Mouse (Mus musculus) heart, postnatal 36 days (tissue): Measurements from ENCODE around the gene Arhgef17. TPM values are rescaled to one million over a fixed set of nuclear protein-coding genes. Genes with fewer than 3 reads are reported as not detected.
"Not testable (repeated sequence)": the region's sequence is repeated elsewhere in the genome, so short reads cannot be mapped to it uniquely, and the experiment has no call there.

Experiments
- DNase-seq, 2 experiments: peaks; one replicate each; pipeline ENCODE4 v3.0.0; 2021 to 2022
- intact Hi-C: fragments of 180-260 bp; cut with DNase I; formaldehyde crosslinking; loops from one replicate; pipeline ENCODE4 v1.15.1; 2025
- total RNA-seq, 2 experiments: library from RNA; stranded (reverse); gene quantifications; 2 replicates each; pipeline ENCODE4 v1.2.3; 2021

Gene Arhgef17
- total RNA-seq, 2 experiments from 2014 or later, result 24.3 to 29.9 TPM

DNA sequence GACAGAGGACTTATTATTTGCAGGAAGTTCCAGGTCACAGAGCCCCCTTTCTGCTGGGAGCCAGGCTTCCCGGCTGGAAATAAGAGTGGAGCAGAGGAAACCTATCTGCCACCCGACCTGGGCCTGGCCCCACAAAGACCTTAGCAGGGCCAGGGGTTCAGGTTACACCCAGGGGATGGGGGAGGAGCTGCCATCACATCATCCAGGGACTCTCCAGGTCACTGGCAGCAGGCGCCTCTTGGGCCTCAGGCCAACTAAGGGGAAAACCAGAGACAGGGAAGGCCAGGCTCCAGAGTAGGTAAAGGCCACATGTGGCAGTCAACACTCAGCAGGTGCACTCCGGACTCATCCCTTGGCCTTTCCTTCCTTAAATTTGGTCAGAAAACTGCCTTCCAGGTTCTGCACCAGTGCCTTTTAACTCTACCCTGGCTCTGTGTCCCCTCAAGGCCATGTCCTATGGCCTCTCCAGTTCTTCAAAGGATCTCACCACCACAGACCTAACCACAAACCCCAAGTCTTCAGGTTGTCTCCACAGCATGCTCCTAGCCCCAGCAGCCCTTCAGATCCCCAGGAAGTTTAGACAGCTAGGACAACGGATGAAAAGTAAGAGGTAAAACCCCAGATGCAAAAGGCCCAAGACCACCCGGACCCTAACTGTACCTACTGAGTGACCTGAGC lies 77.6 kb downstream of the Arhgef17 start:
- no peak for DNase-seq
- intact Hi-C loops, result no loop called here

DNA sequence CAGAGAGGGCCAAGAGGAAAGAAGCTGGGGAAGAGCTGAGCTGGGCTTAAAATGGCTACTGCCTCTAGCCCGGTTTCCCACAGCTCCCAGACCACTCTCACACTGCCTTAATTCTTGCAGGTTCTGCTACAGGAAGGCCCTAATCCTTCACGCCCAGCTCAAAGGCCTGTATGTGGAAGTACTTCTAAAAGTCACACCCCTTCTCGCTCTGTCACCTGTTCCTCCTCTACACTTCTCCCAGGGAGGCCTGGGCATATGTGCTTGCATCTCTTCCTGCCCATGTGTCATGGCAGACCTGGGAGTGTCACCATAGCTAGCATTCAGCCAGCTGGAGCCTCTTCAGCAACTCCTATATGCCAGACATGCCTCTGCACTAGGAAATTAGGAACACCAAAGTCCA lies 78.5 kb downstream of the Arhgef17 start:
- intact Hi-C loops, result no loop called here
- DNase-seq, result no peak

DNA sequence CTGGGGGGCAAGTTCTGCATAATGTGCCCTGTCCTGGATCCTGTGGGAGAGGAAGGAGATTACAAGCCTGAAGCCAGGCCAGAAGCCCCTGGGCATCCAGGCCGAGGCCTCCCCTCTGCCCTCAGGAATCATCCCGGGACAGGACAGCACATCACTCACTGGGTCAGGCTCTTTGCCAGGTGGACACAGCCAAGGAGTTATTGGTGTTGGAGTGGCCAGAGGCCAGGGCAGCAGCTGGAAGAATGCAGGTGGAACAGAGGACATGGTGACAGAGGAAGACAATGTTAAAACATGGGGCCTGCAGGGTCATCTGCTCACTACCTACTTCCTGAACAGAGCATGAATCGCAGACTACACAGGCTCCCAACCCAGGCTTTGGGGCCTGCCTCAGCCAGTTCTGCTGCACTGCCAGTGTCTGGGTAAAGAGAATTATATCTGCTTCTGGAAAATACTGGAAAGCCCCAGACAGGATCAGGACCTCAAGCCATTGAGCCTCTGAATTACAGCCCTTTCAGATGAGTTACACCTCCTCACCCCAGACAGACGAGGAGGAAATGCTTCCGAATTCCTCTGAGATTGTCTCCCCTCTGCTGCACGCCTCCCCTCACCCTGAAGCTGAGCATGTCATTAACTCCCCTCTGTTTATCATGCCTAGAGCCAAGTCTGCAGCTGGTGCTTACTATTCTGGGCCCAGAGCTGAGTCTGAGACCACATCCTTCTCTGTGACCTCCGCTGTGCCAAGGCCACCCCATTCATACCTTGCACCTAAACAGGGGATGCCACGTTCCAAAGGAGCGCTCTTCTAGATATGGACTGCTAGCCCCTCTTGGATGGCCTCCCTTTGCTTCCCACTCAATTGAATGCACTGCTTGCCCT lies 80.2 kb downstream of the Arhgef17 start:
- no peak for DNase-seq
- intact Hi-C loops, result no loop called here

DNA sequence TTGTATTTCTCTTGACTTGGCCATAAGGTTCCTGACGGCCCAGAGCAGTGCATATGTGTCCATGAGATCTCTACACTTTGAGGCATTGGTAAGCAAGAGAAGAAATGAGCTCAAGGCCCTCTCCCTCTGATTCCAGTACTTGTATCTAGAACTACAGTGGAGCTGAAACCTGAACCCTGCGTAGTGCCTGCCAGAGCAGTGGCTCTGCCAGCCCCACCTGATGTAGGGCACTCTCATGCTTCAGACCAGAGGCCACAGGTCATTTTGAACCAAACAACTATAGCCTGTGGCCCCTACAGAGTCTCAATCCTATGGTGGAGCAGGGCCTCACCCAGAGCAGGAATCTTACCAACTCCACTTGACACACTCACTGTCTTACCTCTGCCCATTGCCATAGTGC lies 82.4 kb downstream of the Arhgef17 start:
- intact Hi-C loops, result no loop called here
- no peak for DNase-seq

DNA sequence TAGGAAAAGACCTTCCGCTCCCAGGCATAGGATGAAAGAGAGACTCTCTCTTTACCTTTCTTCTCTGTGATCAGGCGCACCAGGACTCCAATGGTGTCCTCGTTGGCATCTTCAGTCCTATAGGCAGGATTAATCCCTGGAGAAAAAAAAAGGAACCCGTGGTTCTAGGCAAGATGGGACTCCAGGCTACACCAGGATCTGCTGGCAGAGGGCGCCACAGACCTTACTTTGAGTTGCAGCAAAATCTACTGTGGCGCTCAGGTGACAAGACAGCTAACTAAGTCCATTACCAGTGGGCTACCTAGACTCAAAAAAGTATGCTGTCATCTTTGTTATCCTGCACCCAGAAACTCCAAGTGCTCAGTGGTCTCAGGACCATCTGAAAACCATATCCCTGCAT lies 83.2 kb downstream of the Arhgef17 start:
- intact Hi-C loops, result loop anchor here (1.0 kb wide), 2 partner anchors 18 to 38 kb away; no protein-coding TSS in a partner anchor

DNA sequence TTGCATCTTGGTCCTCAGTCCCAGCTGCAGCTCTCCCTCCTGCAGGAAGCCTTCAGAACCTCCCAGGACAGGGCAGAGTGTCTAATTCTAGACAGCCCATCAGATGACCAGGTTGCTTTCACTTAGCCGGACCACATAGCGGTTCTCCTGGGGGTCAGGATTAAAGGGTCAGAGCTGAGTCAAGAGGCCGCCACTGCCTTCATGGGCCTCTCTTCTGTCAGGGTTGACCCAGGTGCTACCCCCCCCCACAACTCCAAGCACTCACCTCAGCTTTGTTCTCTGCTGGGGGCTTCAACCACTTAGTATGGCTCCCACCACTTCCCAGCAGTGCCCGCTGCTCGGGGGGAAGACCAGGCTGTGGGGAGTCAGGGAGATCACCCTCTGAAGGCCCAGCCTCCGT lies 84.8 kb downstream of the Arhgef17 start:
- no peak for DNase-seq
- intact Hi-C loops, result no loop called here

More for the DNA sequence above, 83.2 kb downstream of the Arhgef17 start:
- peak; percentile 79 to 83 for DNase-seq

DNA sequence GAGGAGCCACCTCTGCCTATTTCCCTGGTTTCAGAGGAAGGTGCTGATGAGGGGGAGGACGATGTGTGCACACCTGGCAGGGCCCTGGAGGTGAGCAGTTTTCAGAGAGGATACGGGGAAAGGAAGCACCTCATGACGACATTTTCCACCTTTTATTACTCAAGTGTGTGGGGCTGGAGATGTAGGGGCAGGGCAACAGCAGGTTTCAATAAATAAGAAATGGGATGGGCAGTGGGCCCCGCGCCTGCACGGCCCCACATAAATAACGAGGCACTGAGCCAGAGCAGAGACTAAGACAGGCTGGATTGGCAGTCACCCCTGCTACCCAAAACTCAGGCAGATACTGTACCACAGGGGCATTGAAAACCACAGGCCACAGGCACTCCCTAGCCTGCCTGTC lies 85.9 kb downstream of the Arhgef17 start:
- DNase-seq, intact Hi-C loops: not testable (repeated sequence)

DNA sequence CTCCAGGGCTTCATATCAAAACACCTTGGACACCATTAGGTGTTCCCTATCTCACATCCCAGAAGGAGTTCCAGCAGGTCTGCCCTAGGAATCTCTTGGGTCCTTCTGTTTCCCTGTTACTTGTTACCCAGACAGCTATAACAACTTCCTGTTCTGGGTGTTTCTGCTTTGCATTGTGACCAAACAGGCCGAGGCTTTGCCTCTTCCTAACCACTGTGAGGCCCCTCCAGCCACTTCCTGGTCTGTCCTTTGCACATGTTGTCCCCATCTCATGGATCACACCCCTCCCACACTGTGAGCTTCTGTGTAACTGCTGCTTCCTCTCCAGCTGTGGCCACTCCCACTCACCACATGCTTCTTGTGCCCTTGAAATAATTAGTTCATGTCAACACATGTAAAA lies 86.5 kb downstream of the Arhgef17 start:
- intact Hi-C loops, result no loop called here
- peak; percentile 47 to 56 for DNase-seq

DNA sequence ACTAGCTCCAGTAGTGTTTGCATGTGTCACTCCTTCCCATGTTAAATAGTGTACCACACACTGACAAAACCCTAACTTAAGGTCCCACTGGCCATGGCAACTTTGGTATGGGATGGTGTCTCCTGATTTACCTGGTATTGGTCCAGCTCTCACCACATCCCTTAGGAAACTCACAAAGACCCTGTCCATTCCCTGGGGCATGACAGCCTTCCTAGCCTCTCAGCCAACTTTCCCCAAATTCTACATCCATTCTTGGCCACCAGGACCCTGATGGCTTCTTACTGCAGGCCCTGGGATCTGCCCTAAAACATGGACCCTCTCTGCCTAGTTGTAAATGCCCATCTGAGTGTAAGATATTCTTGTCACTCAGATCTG lies 86.9 kb downstream of the Arhgef17 start:
- no peak for DNase-seq
- intact Hi-C loops, result no loop called here

DNA sequence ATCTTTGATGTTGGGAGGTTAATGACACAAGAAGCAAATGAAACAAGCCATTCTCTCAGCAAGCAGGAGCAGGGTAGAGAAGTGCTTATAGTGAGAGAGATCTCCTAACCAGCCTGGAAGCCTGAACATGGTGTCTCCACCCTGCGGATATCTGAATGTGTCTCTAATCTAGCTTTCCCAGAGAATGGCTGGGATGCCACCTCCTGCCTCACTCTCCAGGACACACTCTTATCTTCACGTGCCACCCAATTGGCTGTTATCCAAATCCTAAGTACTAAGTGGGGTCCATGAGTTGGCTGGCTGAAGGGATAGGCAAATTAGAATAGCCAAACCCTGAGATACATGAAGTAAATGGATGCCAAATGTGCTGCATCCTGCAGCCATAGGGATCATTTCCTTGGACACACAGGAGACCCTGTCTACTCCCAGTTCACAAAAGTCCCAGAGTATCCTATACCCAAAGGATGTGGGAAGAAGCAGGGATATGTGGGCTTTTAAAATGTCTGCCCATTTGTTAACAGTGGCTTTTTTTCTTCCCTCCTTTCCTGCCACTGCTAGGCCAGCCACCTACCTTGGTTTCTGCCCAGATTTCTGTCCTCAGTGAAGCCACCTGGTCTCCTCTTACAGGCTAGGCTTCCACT lies 87.4 kb downstream of the Arhgef17 start:
- no peak for DNase-seq
- intact Hi-C loops, result no loop called here

DNA sequence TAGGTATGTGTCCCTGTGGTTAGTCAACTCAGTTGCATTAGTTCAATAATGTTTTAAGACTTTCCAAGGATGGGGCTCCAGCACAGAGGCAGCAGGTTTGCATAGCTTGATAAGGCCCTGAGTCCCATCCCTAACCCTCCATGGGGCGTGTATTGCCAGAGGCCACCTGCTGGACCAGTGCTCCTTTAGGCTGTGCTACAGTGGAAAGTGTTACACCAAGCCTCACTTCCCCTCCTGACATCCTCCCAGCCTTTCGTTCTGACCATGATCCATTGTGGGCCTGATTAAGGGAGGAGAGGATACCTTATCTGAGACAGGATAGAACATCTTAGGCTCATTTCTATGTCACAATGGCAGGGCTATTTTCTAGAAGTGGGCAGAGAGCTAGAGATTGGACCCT lies 88.0 kb downstream of the Arhgef17 start:
- intact Hi-C loops, result no loop called here
- DNase-seq, result no peak

DNA sequence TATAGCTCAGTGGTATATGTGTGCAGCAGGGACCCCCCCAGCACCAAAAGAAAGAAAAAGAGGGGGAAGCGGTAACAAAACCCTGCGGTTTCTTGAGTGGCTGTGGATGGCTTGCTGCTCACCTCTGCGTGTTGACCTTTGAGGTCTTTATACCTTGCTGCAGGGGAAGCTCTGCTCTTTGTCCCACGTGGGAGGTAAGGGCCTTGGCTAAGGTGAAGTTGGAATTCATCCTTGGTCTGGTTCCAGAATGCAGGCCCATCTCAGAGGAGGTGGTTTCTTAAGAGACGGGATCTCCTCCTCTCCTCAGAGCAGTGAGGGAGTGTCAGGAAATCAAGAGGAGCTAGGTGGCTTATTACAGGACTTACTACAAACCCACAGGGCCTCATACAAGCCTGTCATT lies 89.7 kb downstream of the Arhgef17 start:
- no peak for DNase-seq
- intact Hi-C loops, result no loop called here

DNA sequence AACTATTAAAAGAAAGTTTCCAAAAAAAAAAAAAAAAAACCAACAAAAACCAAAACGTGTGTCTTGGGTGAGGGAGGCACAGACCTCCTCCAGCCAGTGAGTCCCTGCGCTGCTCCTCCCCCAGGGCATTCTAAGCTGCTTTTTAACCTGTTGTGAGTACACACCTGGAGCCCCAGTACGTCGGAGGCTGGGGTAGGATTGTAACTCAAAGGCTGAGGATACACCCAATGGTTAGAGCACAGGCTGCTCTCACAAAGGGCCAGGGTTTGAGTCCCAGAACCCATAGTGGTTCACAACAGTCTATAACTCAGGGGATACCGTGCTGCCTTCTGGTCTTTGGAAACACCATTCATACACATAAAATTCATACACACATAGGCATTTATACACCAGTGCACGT lies 90.3 kb downstream of the Arhgef17 start:
- DNase-seq, result no peak
- intact Hi-C loops, result no loop called here

DNA sequence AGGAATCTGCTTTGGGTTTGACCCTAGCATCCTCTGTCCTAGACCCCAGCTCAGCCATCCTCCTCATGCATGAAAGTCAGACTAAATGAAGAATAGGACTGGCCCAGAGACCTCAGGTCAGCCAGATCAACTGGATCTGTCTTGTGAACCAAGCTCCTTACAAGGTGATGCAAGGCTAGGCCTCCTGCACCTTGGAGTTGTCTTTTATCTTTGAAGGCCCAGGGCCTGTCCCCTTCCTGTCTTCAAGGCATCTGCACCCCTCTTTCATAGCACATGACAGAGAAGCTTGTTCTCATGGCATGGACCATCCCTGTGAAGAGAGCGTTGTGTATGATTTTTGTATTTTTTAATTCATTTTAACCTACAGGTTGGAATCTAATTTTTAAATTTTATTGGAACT lies 91.0 kb downstream of the Arhgef17 start:
- DNase-seq, result no peak
- intact Hi-C loops, result no loop called here

DNA sequence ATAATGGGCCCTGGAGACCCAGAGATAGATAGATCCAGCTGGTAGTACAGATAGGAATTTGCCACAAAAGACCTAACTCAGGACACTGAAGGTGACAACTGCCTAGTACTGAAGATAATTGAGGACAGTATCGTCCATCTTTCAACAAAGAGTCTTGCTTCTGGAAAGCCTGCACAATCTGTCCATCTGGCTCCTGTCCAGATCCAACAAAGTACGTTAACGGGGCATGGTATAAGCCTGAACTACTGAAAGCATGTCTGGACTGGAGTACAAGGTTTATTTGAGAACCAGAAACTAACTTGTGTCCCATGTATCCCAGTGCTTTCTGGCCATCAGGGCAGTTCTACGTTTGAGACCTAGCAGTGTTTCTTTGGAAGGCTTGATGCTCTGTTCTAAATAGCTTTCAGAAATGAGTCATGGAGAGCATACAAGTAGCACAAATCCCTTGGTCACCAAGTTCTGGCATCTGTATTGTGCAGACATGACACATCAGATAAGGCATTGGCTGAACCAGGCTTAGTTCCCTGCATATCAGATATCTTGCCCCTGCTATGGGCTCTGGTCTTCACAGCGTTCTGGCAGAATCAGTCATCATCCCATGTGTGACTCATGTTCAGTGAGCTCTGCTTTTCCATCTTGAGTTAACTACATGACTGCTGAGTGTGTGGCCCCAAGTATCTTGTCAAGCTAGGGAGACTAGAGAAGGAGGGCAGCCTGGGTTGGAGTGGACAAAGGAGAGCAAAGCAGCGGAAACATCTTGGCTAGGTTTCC lies 92.1 kb downstream of the Arhgef17 start:
- intact Hi-C loops, result no loop called here
- DNase-seq, result no peak

DNA sequence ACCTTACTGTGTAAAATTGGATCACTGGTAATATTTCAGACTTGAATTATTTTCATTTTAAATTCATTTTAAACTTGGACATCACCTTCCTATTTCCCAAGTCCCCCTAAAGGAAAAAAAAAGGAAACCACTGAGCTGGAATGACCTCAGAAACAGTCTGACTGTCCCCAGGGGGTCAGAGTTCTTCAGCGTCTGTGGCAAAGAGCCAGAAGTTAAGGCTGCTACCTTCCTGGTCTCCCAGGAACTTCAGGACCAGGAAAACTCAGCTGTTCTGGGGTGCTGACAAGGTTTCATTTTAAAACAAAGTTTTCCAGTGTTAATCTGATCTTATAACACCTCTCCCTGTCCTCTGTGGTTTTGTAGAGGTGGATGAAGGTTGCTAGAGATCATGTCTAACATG lies 94.2 kb downstream of the Arhgef17 start:
- DNase-seq, result no peak
- intact Hi-C loops, result no loop called here

DNA sequence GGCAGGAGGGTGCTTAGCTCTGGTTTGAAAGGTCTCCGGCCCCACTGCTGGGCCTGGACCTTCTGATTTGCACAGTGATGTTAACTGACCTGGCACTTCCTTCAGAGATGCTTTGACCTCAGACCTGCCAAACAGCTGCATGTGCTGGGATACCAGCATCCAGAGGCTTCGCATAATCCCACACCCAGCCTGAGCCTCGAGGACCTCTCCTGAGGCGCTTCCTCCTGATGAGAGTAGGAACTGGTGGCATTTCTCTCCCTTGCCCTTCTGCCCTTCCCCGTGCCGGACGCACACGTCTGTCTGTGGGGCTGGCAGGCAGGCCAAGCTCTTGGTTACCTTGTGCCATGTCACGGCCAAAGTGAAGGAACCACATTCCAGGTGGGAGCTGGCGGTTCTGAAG lies 95.2 kb downstream of the Arhgef17 start:
- DNase-seq, result no peak
- intact Hi-C loops, result no loop called here

DNA sequence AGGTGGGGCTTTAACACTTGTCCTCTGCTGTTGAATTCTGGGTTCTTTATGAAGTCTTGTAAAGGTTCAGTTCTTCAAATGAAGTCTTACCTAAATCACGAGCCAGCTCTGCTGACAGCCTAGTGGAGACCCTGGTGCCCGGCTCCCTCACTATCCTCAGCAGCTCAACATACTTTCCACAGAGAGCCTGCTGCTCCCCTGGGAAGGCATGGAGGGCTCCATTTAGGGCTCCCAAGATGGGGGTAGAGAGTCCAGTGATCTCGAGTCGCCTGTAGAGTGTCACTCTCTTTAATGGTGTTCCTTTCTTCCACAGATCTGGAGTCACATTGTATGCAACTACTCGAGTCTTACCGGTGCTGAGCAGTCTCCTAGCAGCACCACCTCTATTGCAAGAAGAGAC lies 96.2 kb downstream of the Arhgef17 start:
- intact Hi-C loops, result no loop called here
- no peak for DNase-seq

DNA sequence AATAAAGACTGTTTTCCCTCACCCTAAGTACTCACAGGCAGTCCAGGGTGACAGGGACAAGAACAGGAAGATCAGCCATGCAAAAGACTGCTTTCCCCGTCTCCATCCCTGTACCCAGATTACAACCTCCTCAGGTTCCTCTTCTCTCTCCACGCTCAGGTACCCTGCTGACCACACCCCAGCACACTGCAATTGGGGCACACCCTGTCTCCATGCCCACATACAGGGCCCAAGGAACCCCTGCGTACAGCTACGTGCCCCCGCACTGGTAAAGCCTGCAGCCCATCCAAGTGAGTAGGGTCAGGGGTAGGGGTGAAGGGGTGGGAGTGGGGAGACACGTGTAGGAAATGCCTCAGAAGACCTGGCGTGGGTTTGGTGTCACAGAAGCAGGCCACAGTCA lies 96.7 kb downstream of the Arhgef17 start:
- DNase-seq, result no peak
- intact Hi-C loops, result no loop called here

DNA sequence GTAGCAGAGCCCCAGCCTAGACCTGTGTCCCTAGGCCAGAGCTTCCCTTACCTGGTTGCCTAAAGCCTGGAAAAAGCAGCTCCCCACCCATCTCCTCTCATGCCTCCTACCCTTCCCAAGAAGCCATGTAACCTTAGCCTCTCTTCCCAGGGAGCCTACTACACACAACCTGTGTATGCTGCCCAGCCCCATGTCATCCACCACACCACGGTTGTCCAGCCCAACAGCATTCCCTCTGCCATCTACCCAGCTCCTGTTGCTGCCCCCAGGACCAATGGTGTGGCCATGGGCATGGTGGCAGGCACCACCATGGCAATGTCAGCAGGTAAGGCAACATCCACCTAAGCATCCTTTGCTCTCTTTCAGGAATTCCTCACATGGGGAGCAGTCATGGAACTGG lies 98.0 kb downstream of the Arhgef17 start:
- intact Hi-C loops, result no loop called here

DNA sequence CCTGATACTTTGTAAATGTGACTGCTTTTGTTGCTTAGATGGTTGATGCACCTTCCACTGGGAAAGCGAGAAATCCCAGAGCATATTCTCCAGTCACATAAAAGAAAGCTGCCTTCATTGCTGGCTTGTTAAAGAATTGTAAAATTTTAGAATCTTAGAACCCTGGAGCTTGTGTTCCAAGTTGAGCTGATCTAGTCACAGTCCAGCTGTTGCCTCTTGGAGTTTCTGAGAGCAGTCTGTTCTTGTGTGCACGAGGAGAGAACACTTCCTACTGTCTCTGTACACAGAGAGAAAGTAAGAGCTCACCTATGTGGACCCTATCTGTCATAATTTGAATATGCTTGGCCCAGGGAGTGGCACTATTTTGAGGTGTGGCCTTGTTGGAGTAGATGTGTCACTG lies 103.4 kb downstream of the Arhgef17 start:
- intact Hi-C loops, result loop anchor here (10.0 kb wide), 1 partner anchor 304 kb away; no protein-coding TSS in a partner anchor
- no peak for DNase-seq

More for the DNA sequence above, 98.0 kb downstream of the Arhgef17 start:
- DNase-seq, result no peak
